9 mouse cellular contexts compared by ENCODE assay signal in genomic region chrX:166316552-166317375, GRCm38 (mm10).
DNase-seq lines count a peak whose midpoint lies in the region; ATAC-seq and TF ChIP-seq lines count a peak whose summit lies in the region.
"Had no signal": no experiment of that assay in that cellular context is flagged by ENCODE, and none has a peak within 500 bp of the region (broad histone marks: within the 10 kb centered on the region; RNA-seq: fewer than 3 reads in every experiment).

No protein-coding gene starts in this region.

- H3K4me3 ChIP-seq in hindbrain, postnatal 0 days (ENCODE audit: low read length) = no peak overlapping the region
- H3K4me3 ChIP-seq in myocyte = no peak overlapping the region

- H3K36me3 ChIP-seq in hindbrain, postnatal 0 days (ENCODE audit: insufficient read depth, low read length) = no peaks in the 10 kb centered on the region
- no peaks in the 10 kb centered on the region for H3K36me3 ChIP-seq in myocyte (ENCODE audit: control insufficient read depth, insufficient read depth)

- WGBS in hindbrain, postnatal 0 days = 38% methylated on average over 7 of the region's 7 CpGs

- TF ChIP-seq CTCF in hindbrain, postnatal 0 days (IDR thresholded peaks at IDR 0.05; ENCODE audit: low read depth) = no peak

- no peaks in the 10 kb centered on the region for H3K27me3 ChIP-seq in hindbrain, postnatal 0 days (ENCODE audit: insufficient read depth, low read length)
- no peaks in the 10 kb centered on the region for H3K27me3 ChIP-seq in myocyte (ENCODE audit: control insufficient read depth, insufficient read depth, insufficient read length)

- H3K4me2 ChIP-seq in hindbrain, postnatal 0 days (ENCODE audit: low read depth, low read length) = no peak overlapping the region
- H3K4me2 ChIP-seq in myocyte (ENCODE audit: low read depth) = peak overlapping the region; percentile 55

- TF ChIP-seq POLR2A in myocyte (IDR thresholded peaks at IDR 0.05; ENCODE audit: insufficient read length, low read depth) = no peak

- H3ac ChIP-seq in myocyte (ENCODE audit: control insufficient read depth, insufficient read length) = no peak overlapping the region

- peak; percentile 12 to 15 for DNase-seq in B cell, adult 2 months
- DNase-seq in NIH3T3 (ENCODE audit: low read depth) = peak; percentile 10
- DNase-seq in hindbrain, postnatal 0 days (ENCODE audit: low spot score) = peak; percentile 77
- DNase-seq in liver = no peak
- DNase-seq in heart, adult 18-20 months = no peak
- DNase-seq in kidney, adult 9 months = no peak
- DNase-seq in gastrocnemius, postnatal 4 days (ENCODE audit: low spot score in 2 of 2) = no peak

- no peaks in the 10 kb centered on the region for H3K79me2 ChIP-seq in myocyte (ENCODE audit: control insufficient read depth, insufficient read depth)

- no peak overlapping the region for H3K9ac ChIP-seq in hindbrain, postnatal 0 days (replicated peaks; ENCODE audit: low read length)
- H3K9ac ChIP-seq: liver, embryonic 14.5 days had no signal

- H3K4me1 ChIP-seq in hindbrain, postnatal 0 days (ENCODE audit: insufficient read depth, low read length) = no peaks in the 10 kb centered on the region

- no peaks in the 10 kb centered on the region for H3K9me3 ChIP-seq in hindbrain, postnatal 0 days (ENCODE audit: low read length)

- H3K27ac ChIP-seq in hindbrain, postnatal 0 days = peak overlapping the region; percentile 76
- H3K27ac ChIP-seq: liver, embryonic 14.5 days had no signal

- peak; percentile 95 for ATAC-seq in hindbrain, postnatal 0 days

TF ChIP-seq in myocyte, 11 proteins besides CTCF, POLR2A, EP300 and RAD21:
- TF ChIP-seq REST (IDR thresholded peaks at IDR 0.05; ENCODE audit: insufficient read depth, insufficient read length) = no peak
- TF ChIP-seq TCF12 (IDR thresholded peaks at IDR 0.05; ENCODE audit: insufficient read depth, poor library complexity, severe bottlenecking) = no peak
TF ChIP-seq in myocyte: peak in this region for 0.

Comparison
In these comparisons a context has a peak if more than half of its experiments do, and no peak if none do; other contexts are left out.
1. DNase-seq: peak in B cell, adult 2 months (2 of 2), NIH3T3 (single experiment) and hindbrain, postnatal 0 days (single experiment); none in liver (single experiment), heart, adult 18-20 months (0 of 2), kidney, adult 9 months (single experiment) and gastrocnemius, postnatal 4 days (0 of 2).